Mouse (Mus musculus) ovary, adult 18-20 months (tissue): ENCODE data around the gene Naa40.
A peak's percentile ranks its signal among the peaks of the same experiment; 100 is the strongest.

Source experiments
- DNase-seq: peaks from one replicate; pipeline ENCODE4 v3.0.0; 2022; ENCODE audit warnings: low spot score, mixed read lengths

The Naa40 gene

DNA sequence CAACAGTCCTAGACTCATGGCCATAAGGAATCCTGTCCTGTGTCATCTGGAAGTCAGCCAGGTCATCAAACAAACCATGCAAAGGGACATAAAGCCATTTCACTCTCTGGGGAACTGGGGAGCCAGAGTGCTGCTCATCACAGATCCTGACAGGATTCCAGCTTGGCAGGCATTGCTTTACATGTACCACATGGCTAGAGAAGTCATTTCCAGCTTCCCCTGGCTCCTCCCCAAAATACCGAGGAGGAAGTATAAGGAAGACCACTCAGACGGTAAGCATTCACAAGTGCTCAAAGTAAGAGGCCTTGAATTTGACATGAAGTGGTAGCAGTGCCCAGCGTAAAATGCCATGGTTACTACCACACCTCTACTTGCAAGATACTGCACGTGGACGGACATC lies 26.5 kb downstream of the Naa40 start:
- no peak for DNase-seq

DNA sequence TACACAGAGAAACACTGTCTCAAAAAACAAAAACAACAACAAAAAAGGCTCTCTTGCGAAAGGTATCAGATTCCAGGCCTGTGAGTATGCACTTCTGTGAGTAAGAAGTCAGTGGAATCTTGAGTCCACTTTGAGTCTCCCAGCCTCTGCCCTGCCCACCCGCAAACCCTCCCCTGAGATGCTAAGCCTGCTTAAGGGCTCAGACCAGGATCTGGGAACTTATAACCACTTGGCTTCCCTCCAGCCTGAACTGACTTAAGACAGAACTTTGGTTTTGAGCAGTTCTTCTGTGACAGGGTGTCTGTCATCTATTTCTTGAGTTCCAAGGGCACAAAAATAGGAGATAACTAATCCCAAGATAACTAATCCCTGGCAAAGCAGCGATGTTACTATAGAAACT lies 28.0 kb downstream of the Naa40 start:
- DNase-seq, result no peak

DNA sequence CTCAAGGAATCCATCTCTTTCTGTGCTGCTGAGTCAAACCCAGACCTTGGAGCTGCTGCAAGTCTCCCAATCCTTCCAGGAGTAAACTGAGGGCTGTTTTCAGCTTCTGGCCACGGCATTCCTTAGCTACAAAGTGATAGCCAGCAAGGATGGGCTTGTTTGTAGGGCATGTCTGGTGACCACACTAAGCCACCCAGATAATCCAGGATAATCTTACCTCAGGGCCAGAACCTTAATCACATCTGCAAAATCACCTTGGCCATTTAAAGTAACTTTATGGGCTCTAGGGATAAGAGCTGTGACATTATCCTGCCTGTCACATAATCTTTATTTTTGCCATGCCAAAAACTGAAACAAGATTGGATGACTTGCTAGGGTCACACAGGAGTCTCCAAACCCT lies 28.8 kb downstream of the Naa40 start:
- no peak for DNase-seq

DNA sequence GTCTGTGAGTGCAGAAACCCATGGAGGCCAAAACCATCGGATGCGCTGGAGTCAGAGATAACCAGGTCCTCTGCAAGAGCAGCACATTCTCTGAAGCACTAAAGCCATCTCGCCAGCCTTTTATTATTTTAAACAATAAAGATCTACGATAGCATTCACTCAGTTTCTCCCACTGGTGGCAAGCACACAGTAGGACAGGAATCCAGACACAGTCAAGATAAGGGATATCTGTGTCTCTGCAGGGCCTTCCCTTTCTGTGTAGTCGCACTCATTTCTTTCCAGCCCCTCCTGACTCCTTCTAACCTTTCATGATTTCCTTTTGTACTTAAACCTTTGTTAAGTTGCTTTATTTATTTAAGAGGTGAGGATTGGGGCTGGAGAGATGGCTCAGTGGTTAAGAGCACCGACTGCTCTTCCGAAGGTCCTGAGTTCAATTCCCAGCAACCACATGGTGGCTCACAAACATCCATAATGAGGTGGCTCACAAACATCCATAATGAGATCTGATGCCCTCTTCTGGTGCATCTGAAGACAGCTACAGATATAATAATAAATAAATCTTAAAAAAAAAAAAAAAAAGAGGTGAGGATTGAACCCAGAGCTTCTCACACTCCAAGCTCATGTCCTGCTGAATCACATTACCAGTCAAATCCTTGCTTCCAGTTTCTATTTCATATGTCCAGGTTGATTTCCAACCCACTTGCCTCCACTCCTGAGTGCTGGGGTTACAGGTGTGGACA lies 30.9 kb downstream of the Naa40 start:
- no peak for DNase-seq

DNA sequence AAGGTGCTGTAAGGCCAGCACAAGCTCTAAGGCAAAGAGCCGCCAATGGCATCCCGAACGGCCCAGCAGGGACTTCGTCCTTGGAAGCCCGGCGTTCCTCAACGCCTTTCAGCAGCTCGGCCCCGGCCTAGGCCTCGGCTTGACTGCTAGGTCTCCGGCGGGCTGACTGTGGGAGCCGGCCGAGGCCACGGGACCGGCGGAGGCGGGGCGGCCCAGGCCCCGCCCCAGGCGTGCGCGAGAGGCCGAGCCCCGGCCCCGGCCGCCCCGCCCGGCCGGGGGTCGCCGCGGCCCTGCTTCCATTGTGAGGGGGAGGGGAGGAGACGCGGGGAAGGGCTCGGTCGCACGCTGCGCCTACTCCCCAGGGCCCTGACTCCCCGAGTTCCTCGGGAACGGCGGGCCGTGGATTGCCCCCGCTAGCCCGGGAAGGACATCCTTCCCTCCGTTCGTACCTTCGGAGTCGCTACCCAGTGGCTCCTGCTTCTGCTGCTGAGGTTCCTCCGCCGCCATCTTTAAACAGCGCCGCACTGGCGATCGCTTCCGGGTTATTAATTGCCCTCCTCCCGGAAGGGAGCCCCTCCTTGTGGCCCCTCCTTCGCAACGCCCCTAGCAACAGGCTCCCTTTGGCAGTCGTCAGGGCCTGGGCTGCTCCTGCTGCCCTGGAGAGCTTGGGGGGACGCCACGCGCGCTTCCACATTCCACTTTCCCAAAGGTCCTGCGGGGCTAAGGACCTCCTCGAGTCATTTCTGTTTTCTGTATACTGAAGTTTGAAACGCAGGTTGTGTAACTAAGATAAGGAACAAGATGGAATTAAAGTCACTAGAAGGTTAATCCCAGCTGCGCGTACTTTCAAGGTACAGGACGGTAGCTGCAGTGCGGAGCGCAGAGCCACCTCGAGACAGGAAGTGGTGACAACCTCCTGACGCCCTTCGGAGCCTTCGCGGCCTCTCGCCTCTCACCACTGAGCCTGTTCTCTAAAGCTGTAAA lies 34.9 kb downstream of the Naa40 start, which contains the start of gene Otub1:
Gene Otub1 (minus strand): TSS at position 564 of the 984 bp plus-strand sequence.
- DNase-seq, result peak; percentile 93

DNA sequence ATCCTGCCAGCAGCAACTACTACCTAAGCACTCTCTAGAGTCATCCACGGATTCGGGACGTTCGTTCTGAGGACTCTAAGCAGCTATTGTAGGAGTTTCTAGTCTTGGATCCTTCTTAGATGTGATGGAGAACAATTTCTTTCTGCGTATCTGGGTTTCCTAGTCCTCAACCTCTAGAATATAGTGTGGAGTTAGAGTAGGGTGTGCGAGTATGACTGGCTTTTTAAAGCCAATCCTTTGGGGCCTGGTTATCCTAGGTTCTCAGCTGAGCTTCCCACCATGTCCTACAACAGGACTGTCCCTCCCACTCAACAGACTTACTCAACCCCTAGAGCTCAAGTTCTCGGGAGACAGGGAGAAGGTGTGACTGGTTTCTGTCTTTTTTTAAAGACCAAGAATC lies 35.7 kb downstream of the Naa40 start:
- no peak for DNase-seq

DNA sequence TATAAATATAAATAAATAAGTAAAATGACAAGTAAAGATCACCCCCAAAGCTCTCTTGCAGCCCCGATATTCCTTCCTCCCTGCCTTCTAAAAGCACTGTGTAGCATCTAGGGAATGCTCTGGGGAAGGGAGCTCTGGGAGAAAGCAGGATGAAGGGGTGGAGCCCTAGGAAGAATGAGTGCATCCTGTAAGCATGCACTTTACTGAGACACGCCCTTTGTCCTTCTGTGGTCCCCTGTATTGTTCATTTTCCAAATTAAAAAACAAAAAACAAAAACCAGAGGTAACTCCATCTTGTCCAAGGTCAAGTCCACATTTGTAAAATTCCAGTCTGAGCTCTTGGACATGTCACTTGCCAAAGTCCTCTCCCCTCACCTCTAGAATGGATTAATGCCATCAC lies 36.1 kb downstream of the Naa40 start:
- DNase-seq, result no peak

DNA sequence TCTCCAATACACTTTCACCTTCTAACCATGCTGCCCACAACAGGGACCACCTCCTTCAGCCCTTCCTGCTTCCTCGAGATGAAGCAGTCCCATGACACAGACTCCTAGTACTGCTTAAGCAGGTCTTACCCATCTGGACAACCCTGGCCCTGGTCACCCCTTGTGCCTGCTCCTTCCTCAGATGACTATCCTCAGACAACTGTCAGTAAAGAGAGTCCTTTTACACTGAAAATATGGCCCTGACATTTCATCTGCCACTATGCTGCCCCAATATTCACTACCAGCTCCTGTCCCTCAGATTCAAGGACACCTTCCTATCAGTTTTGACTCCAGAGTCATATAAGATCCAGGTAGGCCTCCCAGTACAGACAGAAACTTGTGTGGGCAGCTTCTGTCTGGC lies 40.6 kb downstream of the Naa40 start:
- DNase-seq, result no peak

DNA sequence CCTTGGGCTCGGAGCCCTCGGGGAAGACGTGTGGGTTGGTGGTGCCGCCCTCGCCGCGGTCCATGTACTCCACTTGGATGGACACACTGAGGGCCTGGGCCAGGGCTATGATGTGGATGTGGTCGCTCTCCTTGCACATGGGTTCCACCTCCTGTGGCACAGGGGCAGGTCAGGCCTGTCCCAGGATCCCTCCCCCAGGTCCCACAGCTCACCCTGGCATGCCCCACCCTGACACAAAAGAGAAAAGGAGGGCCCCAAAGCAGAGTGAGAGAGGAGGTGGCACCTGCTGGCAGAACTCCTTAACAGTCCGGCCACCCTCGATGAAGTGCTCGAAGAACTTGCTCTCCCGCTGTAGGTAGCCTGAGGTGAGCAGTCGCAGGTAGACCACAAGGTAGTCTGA lies 41.9 kb downstream of the Naa40 start:
- DNase-seq, result no peak

DNA sequence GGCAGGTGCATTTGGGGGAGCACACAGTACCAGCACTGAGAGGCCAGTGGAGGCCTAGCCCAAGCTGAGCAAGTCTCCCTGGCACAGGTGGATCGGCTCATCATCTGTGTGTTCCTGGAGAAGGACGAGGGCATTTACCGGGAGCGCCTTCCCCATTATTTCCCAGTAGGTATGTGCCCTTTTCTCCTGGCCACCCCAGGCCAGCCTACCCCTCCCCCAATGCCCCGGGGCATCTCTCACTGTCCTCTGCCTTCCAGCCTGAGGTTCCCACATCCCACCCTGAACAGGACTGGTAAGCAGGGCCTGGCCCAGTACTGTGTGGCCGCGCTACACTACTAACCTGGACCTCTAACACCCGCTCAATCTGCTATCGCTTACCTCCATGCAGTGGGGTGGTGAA lies 43.5 kb downstream of the Naa40 start:
- DNase-seq, result no peak

DNA sequence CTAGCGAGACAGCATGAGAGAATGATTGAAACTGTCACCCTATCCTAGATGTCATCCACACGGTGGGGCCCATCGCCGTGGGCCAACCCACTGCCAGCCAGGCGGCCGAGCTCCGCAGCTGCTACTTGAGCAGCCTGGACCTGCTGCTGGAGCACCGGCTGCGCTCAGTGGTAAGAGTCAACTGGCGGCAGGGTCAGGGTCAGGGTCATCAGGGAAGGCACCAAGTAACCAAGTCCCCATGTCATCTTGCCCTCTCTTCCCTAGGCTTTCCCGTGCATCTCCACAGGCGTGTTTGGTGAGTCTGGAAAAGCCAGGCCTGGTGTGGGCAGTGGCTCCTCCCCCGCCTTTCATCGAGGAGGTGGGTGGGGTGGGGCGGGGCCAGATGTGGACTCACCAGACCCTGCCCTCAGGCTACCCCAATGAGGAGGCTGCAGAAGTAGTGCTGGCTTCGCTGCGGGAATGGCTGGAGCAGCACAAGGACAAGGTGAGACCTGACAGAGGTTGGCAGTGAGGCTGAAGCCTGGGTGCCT lies 44.2 kb downstream of the Naa40 start:
- DNase-seq, result no peak

DNA sequence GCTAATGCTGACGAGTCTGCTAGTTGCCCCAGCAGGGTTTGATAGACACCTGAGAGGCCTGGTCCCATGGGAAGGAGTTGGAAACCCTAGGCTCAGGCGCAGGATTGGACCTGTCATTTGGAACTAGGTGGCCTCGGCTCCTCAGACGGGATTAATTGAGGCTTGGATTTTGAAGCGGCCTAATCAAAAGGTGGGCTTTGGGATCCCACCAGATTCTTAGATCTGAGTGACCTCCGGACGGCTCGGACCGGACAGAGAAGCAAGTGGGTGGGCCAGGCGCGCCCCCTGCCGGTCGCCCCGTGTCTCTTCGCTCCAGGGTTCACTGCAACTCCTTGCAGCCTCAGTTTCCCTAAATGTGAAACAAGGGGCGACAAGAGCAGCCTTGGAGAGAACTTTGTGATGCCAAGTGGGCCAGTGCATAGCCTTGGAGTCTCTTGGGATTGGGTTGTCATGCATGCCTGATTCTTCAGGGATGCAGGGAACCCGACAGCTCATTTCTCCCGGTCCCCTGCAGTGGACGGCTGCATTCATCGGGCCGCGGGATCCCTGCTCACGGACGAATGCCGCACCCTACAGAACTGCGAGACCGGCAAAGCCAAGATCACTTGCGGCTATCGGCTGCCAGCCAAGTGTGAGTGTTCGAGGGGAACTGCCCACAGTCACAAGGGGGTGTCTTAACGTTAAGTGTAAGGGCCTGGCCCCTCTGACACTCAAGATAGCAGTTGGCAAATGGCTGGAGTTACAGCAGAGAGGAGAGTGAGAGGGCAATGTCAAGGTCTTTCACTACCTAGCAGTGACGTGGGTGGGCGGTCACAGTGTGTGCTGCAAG lies 44.9 kb downstream of the Naa40 start:
- no peak for DNase-seq

DNA sequence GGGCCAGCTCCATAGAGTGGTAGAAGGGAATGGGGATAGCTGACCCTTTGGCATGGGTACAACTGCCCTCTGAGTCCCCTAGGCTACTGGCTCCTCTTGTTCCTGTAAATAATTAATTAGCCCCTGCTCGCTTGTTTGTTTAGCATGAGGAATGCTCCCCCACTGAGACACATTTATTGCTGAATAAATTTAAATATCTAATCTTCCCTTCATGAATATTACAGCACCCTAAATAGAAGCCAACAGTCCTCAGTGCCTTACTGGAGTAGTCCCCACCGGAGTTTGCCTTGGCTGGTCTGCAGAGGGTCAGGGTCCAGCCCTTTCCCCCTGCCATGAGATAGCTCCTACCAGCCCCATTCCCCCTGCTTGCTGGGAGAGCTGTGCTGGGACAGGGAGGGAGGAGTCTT lies 48.4 kb downstream of the Naa40 start:
- DNase-seq, result no peak

DNA sequence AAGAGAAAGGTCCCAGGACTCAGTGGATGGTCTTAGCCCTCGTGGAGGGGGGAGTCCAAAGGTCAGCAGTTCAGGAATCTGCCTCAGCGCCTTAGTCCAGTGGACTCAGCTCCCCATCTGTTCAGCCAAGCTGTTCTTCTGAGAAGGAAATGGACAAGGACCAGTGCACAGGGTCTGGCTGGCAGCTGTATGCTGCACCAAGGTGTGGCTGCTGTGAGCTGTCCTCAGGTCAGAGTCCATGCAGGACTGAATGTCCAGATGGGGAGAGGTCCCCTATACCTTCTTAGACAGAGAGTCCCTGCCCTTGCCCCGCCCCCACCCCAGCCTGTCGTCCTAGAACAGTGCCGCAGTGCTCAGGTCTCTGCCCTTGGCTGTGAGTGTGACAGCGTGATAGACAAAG lies 49.3 kb downstream of the Naa40 start:
- DNase-seq, result no peak

DNA sequence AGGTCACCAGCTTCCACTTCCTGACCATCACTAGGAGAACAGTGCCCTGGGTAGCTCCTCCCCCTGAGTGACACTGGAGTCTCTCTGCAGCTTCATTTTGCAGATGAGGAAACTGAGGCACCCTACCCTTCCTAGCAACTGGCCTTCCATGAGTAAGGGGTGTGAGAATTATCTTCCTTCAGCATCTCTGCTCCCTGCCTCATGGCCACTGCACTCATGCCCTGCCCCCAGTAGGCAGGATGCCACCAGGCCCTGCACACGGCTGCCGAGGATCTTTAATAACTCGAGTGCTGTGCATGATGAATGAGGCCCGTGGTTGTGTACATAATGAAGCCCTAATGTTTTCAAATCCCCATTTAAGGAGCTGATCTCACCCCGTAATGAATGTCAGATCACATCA lies 50.0 kb downstream of the Naa40 start:
- DNase-seq, result no peak

DNA sequence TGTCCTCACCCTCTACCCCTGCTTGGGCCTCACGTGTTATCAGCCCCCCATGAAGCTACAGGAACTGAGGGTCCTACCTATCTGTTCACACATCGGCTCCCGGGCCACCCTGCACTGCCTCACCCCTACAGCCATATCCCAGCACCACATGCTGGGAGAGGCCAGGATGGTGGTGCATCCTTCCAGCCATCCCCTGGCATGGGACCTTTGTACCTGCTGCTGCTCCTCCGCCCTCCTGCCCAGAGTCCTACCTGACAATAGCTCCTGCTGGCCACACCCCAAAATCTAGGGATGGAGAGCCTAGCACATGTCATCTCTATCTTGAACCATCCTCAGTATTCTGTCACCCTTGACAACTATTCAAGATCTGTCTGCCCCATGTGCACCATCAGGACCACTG lies 52.0 kb downstream of the Naa40 start:
- DNase-seq, result no peak

DNA sequence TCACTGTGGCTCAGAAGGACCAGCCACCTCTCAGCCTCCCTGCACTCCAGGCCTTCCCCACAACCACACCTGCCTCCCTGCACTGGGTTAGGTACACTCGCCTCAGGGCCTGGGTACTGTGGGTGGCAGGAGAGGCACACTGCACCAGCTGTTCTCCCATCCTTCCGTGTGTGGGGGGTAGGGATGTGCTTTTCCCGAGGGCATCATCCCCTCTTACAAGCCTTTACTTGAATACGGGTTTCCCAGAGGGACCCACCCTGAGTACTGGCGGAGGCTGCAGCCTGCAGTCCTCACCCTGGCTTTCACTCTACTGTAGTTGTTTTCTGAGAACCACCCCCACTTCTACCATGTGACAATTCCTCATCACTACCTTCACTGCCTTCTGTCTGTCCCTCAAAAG lies 53.8 kb downstream of the Naa40 start:
- DNase-seq, result no peak

DNA sequence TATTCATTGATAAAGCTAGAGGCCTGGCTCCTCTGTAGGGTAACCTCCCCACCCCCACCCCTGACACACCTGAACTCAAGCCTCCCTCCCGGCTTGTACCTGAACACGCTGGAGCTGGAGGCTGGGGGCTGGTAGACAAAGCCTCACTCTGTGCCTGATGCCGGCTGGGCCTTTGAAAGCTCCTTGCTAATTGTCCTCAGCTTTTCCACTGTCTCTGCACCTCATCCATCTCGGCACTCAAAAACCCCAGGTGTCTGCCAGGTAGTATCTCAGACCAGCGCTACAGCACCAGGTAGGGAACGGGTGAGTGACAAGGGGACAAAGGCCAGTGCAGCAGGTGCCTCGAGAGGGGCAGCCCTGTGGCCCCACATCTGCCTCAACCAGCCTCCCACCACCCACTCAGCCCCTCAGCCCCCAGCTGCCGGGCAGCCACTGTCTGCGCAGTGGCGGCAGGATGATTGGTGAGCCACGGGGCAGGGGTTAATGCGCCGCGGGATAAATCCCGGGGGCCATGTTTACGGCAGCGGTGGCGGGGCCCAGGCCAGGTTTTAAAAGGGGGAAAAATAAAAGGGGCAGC lies 55.2 kb downstream of the Naa40 start:
- DNase-seq, result no peak

DNA sequence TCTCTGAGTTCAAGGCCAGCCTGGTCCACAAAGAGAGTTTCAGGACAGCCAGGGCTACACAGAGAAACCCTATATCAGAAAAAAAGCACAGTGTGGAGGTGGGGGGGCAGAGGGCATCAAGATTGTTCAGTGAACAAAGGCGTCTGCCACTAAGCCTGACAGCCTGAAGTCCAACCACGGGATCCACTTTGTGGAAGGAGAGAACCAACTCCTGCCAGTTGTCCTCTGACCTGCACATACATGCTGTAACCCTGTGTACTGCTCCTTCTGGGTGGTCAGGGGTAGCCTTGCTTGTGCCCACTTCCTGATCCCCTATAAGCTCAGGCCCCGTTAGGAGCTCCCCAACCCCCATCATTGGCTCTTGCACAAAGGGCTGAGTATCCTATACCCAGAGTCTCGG lies 55.9 kb downstream of the Naa40 start:
- DNase-seq, result no peak

DNA sequence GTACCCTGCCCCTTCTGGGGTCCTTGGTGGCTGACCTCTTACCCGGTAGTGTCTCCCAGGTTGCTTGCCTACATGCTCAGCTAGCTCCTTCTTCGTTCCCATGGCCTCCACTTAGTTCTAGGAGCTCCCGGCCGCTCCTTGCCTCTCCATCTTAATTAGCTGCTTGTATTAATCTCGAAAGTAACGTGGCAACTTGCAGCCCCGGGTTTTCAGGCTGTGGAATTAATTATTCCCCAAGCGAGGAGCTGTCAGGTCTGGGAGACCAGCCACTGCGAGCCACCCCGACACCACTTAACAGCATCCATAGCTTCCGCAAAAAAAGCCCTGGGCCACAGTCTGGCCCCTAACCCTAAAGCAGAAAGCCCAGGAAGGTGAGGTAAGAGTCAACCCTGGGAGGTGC lies 57.6 kb downstream of the Naa40 start:
- no peak for DNase-seq

DNA sequence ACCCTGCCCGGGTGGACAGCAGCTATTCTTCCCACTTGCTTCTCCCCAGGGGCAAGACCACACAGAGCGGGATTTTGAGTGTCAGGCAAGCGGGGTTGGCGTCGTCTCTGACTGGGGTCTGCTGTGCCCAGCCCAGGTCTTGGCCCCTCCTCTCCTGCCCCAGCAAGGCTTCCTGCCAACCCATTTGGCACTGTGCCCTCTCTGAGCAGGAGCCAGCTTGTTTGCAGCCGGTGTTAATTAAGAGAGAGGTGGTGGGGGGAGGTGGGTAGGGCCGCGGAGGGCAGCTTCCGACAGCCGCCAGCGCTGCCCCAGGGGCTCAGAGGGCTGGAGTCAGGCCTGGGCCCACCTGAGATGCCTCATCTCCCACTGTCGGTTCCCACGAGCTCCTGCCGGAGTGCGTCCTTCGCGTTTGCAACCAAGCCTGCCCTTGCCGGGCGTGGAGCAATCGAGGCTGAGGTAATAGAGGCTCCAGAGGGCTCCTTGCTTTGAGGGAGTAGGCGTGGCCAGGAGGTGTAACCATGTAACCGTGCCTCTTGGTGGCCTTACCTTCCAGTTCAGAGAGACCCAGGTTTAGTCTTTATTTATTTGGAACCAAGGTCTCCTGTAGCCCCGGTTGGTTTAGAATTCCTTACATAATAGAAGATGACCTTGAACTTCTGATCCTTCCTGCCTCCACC lies 58.6 kb downstream of the Naa40 start:
- peak; percentile 60 for DNase-seq
